Mouse (Mus musculus): ENCODE results near the gene Sarnp. TPM values are rescaled to one million over a fixed set of nuclear protein-coding genes. Genes with fewer than 3 reads are reported as not detected.

Sarnp gene
- polyA plus RNA-seq, 1 experiment from 2014 or later: 250 TPM

GRCm38 (mm10) chr10:128911430-128911829 lies 94.3 kb downstream of the Sarnp start:
- peaks cover 3% of the 10 kb centered on the region; the same call in 1 of the 2 replicates for H3K27me3 ChIP-seq (replicated peaks; ENCODE audit: control insufficient read depth, insufficient read depth, low read length)
- WGBS: 76% methylated on average over 6 of the region's 6 CpGs
- peak overlapping the region; percentile 86; the same call in 1 of the 2 replicates for H3K4me2 ChIP-seq

GRCm38 (mm10) chr10:128912268-128912667 lies 95.1 kb downstream of the Sarnp start:
- WGBS: 80% methylated on average over 4 of the region's 4 CpGs
- Histone ChIP-seq H3K9me3 (ENCODE audit: control insufficient read depth, low read length) (no peaks in the 10 kb centered on the region), H3K4me1 (replicated peaks; ENCODE audit: control insufficient read depth, insufficient read depth, low read length) (peaks cover 5% of the 10 kb centered on the region), H3K36me3 (ENCODE audit: control insufficient read depth, insufficient read depth, low read length) (peaks cover 7% of the 10 kb centered on the region), H3K4me3 (ENCODE audit: low read depth, low read length) (no peak overlapping the region), H3K27ac (ENCODE audit: low read depth, low read length) (no peak overlapping the region), H3K27me3 (replicated peaks; ENCODE audit: control insufficient read depth, insufficient read depth, low read length) (peaks cover 3% of the 10 kb centered on the region; the same call in 1 of the 2 replicates), H3K4me2 (no peak overlapping the region), H3K9ac (ENCODE audit: low read depth, low read length) (no peak overlapping the region)
- no peak for ATAC-seq (replicated peaks; ENCODE audit: low FRiP score)
- DNase-seq (ENCODE audit: low spot score): no peak

More at GRCm38 (mm10) chr10:128911430-128911829, 94.3 kb downstream of the Sarnp start:
- no peaks in the 10 kb centered on the region for H3K9me3 ChIP-seq (ENCODE audit: control insufficient read depth, low read length)
- peaks cover 5% of the 10 kb centered on the region for H3K4me1 ChIP-seq (replicated peaks; ENCODE audit: control insufficient read depth, insufficient read depth, low read length)
- H3K4me3 ChIP-seq (ENCODE audit: low read depth, low read length): no peak overlapping the region
- H3K27ac ChIP-seq (ENCODE audit: low read depth, low read length): no peak overlapping the region
- ATAC-seq (replicated peaks; ENCODE audit: low FRiP score) (no peak), DNase-seq (ENCODE audit: low spot score) (no peak)
- no peak overlapping the region for H3K9ac ChIP-seq (ENCODE audit: low read depth, low read length)
- H3K36me3 ChIP-seq (ENCODE audit: control insufficient read depth, insufficient read depth, low read length): peaks cover 7% of the 10 kb centered on the region

GRCm38 (mm10) chr10:128912791-128913190 lies 95.7 kb downstream of the Sarnp start:
- Histone ChIP-seq H3K4me2 (no peak overlapping the region), H3K27ac (ENCODE audit: low read depth, low read length) (no peak overlapping the region), H3K27me3 (replicated peaks; ENCODE audit: control insufficient read depth, insufficient read depth, low read length) (peaks cover 3% of the 10 kb centered on the region; the same call in 1 of the 2 replicates), H3K9ac (ENCODE audit: low read depth, low read length) (no peak overlapping the region), H3K9me3 (ENCODE audit: control insufficient read depth, low read length) (no peaks in the 10 kb centered on the region), H3K4me3 (ENCODE audit: low read depth, low read length) (no peak overlapping the region), H3K4me1 (replicated peaks; ENCODE audit: control insufficient read depth, insufficient read depth, low read length) (peaks cover 5% of the 10 kb centered on the region), H3K36me3 (ENCODE audit: control insufficient read depth, insufficient read depth, low read length) (peaks cover 7% of the 10 kb centered on the region)
- WGBS: 75% methylated on average over 4 of the region's 4 CpGs
- DNase-seq (ENCODE audit: low spot score) (no peak), ATAC-seq (replicated peaks; ENCODE audit: low FRiP score) (no peak)

GRCm38 (mm10) chr10:128913219-128913618 lies 96.1 kb downstream of the Sarnp start:
- WGBS: 19% methylated on average over 5 of the region's 5 CpGs
- H3K9ac ChIP-seq (ENCODE audit: low read depth, low read length): no peak overlapping the region
- DNase-seq (ENCODE audit: low spot score): peak; percentile 76
- no peak overlapping the region for H3K4me2 ChIP-seq
- peak; percentile 48; the same call in 1 of the 2 replicates for ATAC-seq (replicated peaks; ENCODE audit: low FRiP score)
- H3K36me3 ChIP-seq (ENCODE audit: control insufficient read depth, insufficient read depth, low read length): peaks cover 10% of the 10 kb centered on the region
- peaks cover 5% of the 10 kb centered on the region for H3K4me1 ChIP-seq (replicated peaks; ENCODE audit: control insufficient read depth, insufficient read depth, low read length)
- no peaks in the 10 kb centered on the region for H3K9me3 ChIP-seq (ENCODE audit: control insufficient read depth, low read length)
- no peak overlapping the region for H3K27ac ChIP-seq (ENCODE audit: low read depth, low read length)
- peaks cover 3% of the 10 kb centered on the region; the same call in 1 of the 2 replicates for H3K27me3 ChIP-seq (replicated peaks; ENCODE audit: control insufficient read depth, insufficient read depth, low read length)
- H3K4me3 ChIP-seq (ENCODE audit: low read depth, low read length): no peak overlapping the region

- H3K4me3 ChIP-seq (ENCODE audit: low read depth, low read length): no peak overlapping the region
- H3K4me2 ChIP-seq: no peak overlapping the region
- WGBS: 95% methylated on average over 12 of the region's 12 CpGs
- ATAC-seq (replicated peaks; ENCODE audit: low FRiP score): no peak
- peaks cover 10% of the 10 kb centered on the region for H3K36me3 ChIP-seq (ENCODE audit: control insufficient read depth, insufficient read depth, low read length)
- no peak overlapping the region for H3K9ac ChIP-seq (ENCODE audit: low read depth, low read length)
- no peak for DNase-seq (ENCODE audit: low spot score)
- no peak overlapping the region for H3K27ac ChIP-seq (ENCODE audit: low read depth, low read length)
- peaks cover 5% of the 10 kb centered on the region for H3K4me1 ChIP-seq (replicated peaks; ENCODE audit: control insufficient read depth, insufficient read depth, low read length)
- H3K9me3 ChIP-seq (ENCODE audit: control insufficient read depth, low read length): no peaks in the 10 kb centered on the region
- H3K27me3 ChIP-seq (replicated peaks; ENCODE audit: control insufficient read depth, insufficient read depth, low read length): peaks cover 3% of the 10 kb centered on the region; the same call in 1 of the 2 replicates
These were observed 96.6 kb downstream of the Sarnp start for GRCm38 (mm10) chr10:128913696-128914095.

- DNase-seq (ENCODE audit: low spot score) (no peak), ATAC-seq (replicated peaks; ENCODE audit: low FRiP score) (no peak)
- Histone ChIP-seq H3K27me3 (replicated peaks; ENCODE audit: control insufficient read depth, insufficient read depth, low read length) (no peaks in the 10 kb centered on the region), H3K4me1 (replicated peaks; ENCODE audit: control insufficient read depth, insufficient read depth, low read length) (peaks cover 5% of the 10 kb centered on the region; the same call in 1 of the 2 replicates), H3K9ac (ENCODE audit: low read depth, low read length) (no peak overlapping the region), H3K4me2 (no peak overlapping the region), H3K27ac (ENCODE audit: low read depth, low read length) (no peak overlapping the region), H3K4me3 (ENCODE audit: low read depth, low read length) (no peak overlapping the region), H3K9me3 (ENCODE audit: control insufficient read depth, low read length) (no peaks in the 10 kb centered on the region), H3K36me3 (ENCODE audit: control insufficient read depth, insufficient read depth, low read length) (peaks cover 12% of the 10 kb centered on the region)
- 78% methylated on average over 2 of the region's 2 CpGs for WGBS
These were observed 98.4 kb downstream of the Sarnp start for GRCm38 (mm10) chr10:128915550-128915949.

- Histone ChIP-seq H3K36me3 (ENCODE audit: control insufficient read depth, insufficient read depth, low read length) (peaks cover 12% of the 10 kb centered on the region), H3K4me3 (ENCODE audit: low read depth, low read length) (no peak overlapping the region), H3K4me1 (replicated peaks; ENCODE audit: control insufficient read depth, insufficient read depth, low read length) (peaks cover 3% of the 10 kb centered on the region; the same call in 1 of the 2 replicates), H3K27me3 (replicated peaks; ENCODE audit: control insufficient read depth, insufficient read depth, low read length) (no peaks in the 10 kb centered on the region), H3K9ac (ENCODE audit: low read depth, low read length) (no peak overlapping the region), H3K4me2 (no peak overlapping the region), H3K9me3 (ENCODE audit: control insufficient read depth, low read length) (no peaks in the 10 kb centered on the region), H3K27ac (ENCODE audit: low read depth, low read length) (no peak overlapping the region)
- ATAC-seq (replicated peaks; ENCODE audit: low FRiP score) (no peak), DNase-seq (ENCODE audit: low spot score) (no peak)
- WGBS: 88% methylated on average over 3 of the region's 3 CpGs
These were observed 99.5 kb downstream of the Sarnp start for GRCm38 (mm10) chr10:128916665-128917064.

GRCm38 (mm10) chr10:128917400-128917799 lies 100.3 kb downstream of the Sarnp start:
- Histone ChIP-seq H3K4me1 (replicated peaks; ENCODE audit: control insufficient read depth, insufficient read depth, low read length) (peaks cover 4% of the 10 kb centered on the region; the same call in 1 of the 2 replicates), H3K4me2 (no peak overlapping the region), H3K9me3 (ENCODE audit: control insufficient read depth, low read length) (no peaks in the 10 kb centered on the region), H3K27me3 (replicated peaks; ENCODE audit: control insufficient read depth, insufficient read depth, low read length) (no peaks in the 10 kb centered on the region), H3K4me3 (ENCODE audit: low read depth, low read length) (no peak overlapping the region), H3K27ac (ENCODE audit: low read depth, low read length) (no peak overlapping the region), H3K9ac (ENCODE audit: low read depth, low read length) (no peak overlapping the region), H3K36me3 (ENCODE audit: control insufficient read depth, insufficient read depth, low read length) (peaks cover 12% of the 10 kb centered on the region)
- no peak for ATAC-seq (replicated peaks; ENCODE audit: low FRiP score)
- DNase-seq (ENCODE audit: low spot score): no peak
- WGBS: 90% methylated on average over 6 of the region's 6 CpGs

- H3K9me3 ChIP-seq (ENCODE audit: control insufficient read depth, low read length): no peaks in the 10 kb centered on the region
- DNase-seq (ENCODE audit: low spot score) (no peak), ATAC-seq (replicated peaks; ENCODE audit: low FRiP score) (no peak)
- WGBS: 75% methylated on average over 7 of the region's 7 CpGs
- peaks cover 7% of the 10 kb centered on the region; the same call in 1 of the 2 replicates for H3K4me1 ChIP-seq (replicated peaks; ENCODE audit: control insufficient read depth, insufficient read depth, low read length)
- H3K36me3 ChIP-seq (ENCODE audit: control insufficient read depth, insufficient read depth, low read length): peaks cover 12% of the 10 kb centered on the region
- no peak overlapping the region for H3K4me3 ChIP-seq (ENCODE audit: low read depth, low read length)
- H3K27ac ChIP-seq (ENCODE audit: low read depth, low read length): no peak overlapping the region; the same call in 1 of the 2 replicates
- no peak overlapping the region; the same call in 1 of the 2 replicates for H3K9ac ChIP-seq (ENCODE audit: low read depth, low read length)
- H3K27me3 ChIP-seq (replicated peaks; ENCODE audit: control insufficient read depth, insufficient read depth, low read length): no peaks in the 10 kb centered on the region
- no peak overlapping the region for H3K4me2 ChIP-seq
These were observed 101.1 kb downstream of the Sarnp start for GRCm38 (mm10) chr10:128918246-128918645.
